Mouse (Mus musculus) forebrain, embryonic 10.5 days (tissue): ENCODE data around the gene Rpa1. TPM values are rescaled to one million over a fixed set of nuclear protein-coding genes. Genes with fewer than 3 reads are reported as not detected.

Source experiments
- DNase-seq: peaks from one replicate; pipeline ENCODE4 v3.0.0-alpha.2; 2017; ENCODE audit warnings: low spot score; ENCODE audit errors: extremely low spot score
- H3K27ac ChIP-seq: fragments of 300-500 bp; sonication (generic); 2 replicates; pipeline ENCODE4 v1.5.1; 2016; ENCODE audit warnings: mild to moderate bottlenecking
- H3K27me3 ChIP-seq: fragments of 300-500 bp; sonication (generic); 2 replicates; pipeline ENCODE4 v1.6.1; 2016; ENCODE audit warnings: mild to moderate bottlenecking; ENCODE audit not compliant: poor library complexity, severe bottlenecking
- H3K36me3 ChIP-seq: fragments of 300-500 bp; sonication (generic); replicated peaks from 2 replicates; pipeline ENCODE4 v1.6.1; 2016; ENCODE audit warnings: mild to moderate bottlenecking, moderate library complexity
- H3K4me1 ChIP-seq: fragments of 300-500 bp; sonication (generic); 2 replicates; pipeline ENCODE4 v1.6.1; 2016
- H3K4me3 ChIP-seq: fragments of 300-500 bp; sonication (generic); 2 replicates; pipeline ENCODE4 v1.5.1; 2016; ENCODE audit warnings: mild to moderate bottlenecking, moderate library complexity
- H3K9me3 ChIP-seq: fragments of 300-500 bp; sonication (generic); 2 replicates; pipeline ENCODE4 v1.6.1; 2016; ENCODE audit warnings: mild to moderate bottlenecking, moderate library complexity
- WGBS: fragments of 180-500 bp; shearing (Covaris S2); methylation state at CpG from one replicate; pipeline ENCODE4 v1.1.7; 2016; 5-methylcytosine and 5-hydroxymethylcytosine counted together
- polyA plus RNA-seq: library from polyadenylated mRNA; unstranded; fragments of >200 nt; fragmentation: Nextera tagmentation; extraction: Ambion mirVana; gene quantifications from 2 replicates; pipeline ENCODE4 v1.2.1, GENCODE M21; 2016

Rpa1 gene
- polyA plus RNA-seq, 1 experiment from 2014 or later = 194 TPM

GRCm38 (mm10) chr11:75280066-75280410 is 68.1 kb downstream of the Rpa1 start:
- H3K4me3 ChIP-seq = peak overlapping the region; percentile 41; the same call in 1 of the 2 replicates

GRCm38 (mm10) chr11:75279342-75280065 is 68.6 kb downstream of the Rpa1 start:
- Histone ChIP-seq H3K36me3 (no peaks in the 10 kb centered on the region), H3K27ac (peak overlapping the region; percentile 74), H3K4me1 (peaks cover 70% of the 10 kb centered on the region), H3K4me3 (peak overlapping the region; percentile 41), H3K27me3 (peaks cover 64% of the 10 kb centered on the region), H3K9me3 (no peaks in the 10 kb centered on the region)
- peak; percentile 77 for DNase-seq
- 2% methylated on average over 16 of the region's 16 CpGs for WGBS

More at GRCm38 (mm10) chr11:75280066-75280410, 68.1 kb downstream of the Rpa1 start:
- Histone ChIP-seq H3K4me1 (peaks cover 64% of the 10 kb centered on the region), H3K9me3 (no peaks in the 10 kb centered on the region), H3K27ac (peak overlapping the region; percentile 74), H3K36me3 (no peaks in the 10 kb centered on the region), H3K27me3 (peaks cover 66% of the 10 kb centered on the region)
- DNase-seq = no peak
- 35% methylated on average over 5 of the region's 5 CpGs for WGBS

- H3K27ac ChIP-seq = peak overlapping the region; percentile 74
- H3K4me3 ChIP-seq = peak overlapping the region; percentile 41
- H3K4me1 ChIP-seq = peaks cover 74% of the 10 kb centered on the region
- no peak for DNase-seq
- H3K9me3 ChIP-seq = no peaks in the 10 kb centered on the region
- 14% methylated on average over 4 of the region's 4 CpGs for WGBS
- H3K36me3 ChIP-seq = no peaks in the 10 kb centered on the region
- H3K27me3 ChIP-seq = peaks cover 64% of the 10 kb centered on the region
Observed at GRCm38 (mm10) chr11:75279013-75279341, 69.1 kb downstream of the Rpa1 start.

- Histone ChIP-seq H3K9me3 (no peaks in the 10 kb centered on the region), H3K27me3 (peaks cover 63% of the 10 kb centered on the region), H3K36me3 (no peaks in the 10 kb centered on the region), H3K27ac (peak overlapping the region; percentile 74), H3K4me3 (no peak overlapping the region), H3K4me1 (peaks cover 81% of the 10 kb centered on the region)
- no peak for DNase-seq
- 37% methylated on average over 7 of the region's 7 CpGs for WGBS
Observed at GRCm38 (mm10) chr11:75278115-75278514, 70.0 kb downstream of the Rpa1 start.

- peak overlapping the region; percentile 71 for H3K27ac ChIP-seq
- H3K27me3 ChIP-seq = peaks cover 51% of the 10 kb centered on the region
- H3K4me1 ChIP-seq = peaks cover 75% of the 10 kb centered on the region
- 41% methylated on average over 6 of the region's 6 CpGs for WGBS
- no peaks in the 10 kb centered on the region for H3K36me3 ChIP-seq
- no peaks in the 10 kb centered on the region for H3K9me3 ChIP-seq
- DNase-seq = no peak
- H3K4me3 ChIP-seq = no peak overlapping the region
Observed at GRCm38 (mm10) chr11:75275035-75275434, 73.1 kb downstream of the Rpa1 start.

- peaks cover 60% of the 10 kb centered on the region for H3K4me1 ChIP-seq
Observed at GRCm38 (mm10) chr11:75273466-75273865, 74.7 kb downstream of the Rpa1 start.

GRCm38 (mm10) chr11:75270985-75271434 is 77.1 kb downstream of the Rpa1 start:
- WGBS = 69% methylated on average over 7 of the region's 7 CpGs

More at GRCm38 (mm10) chr11:75273466-75273865, 74.7 kb downstream of the Rpa1 start:
- H3K27ac ChIP-seq = peak overlapping the region; percentile 71
- peak overlapping the region; percentile 16; the same call in 1 of the 2 replicates for H3K4me3 ChIP-seq
- no peaks in the 10 kb centered on the region for H3K36me3 ChIP-seq
- peaks cover 44% of the 10 kb centered on the region for H3K27me3 ChIP-seq
- H3K9me3 ChIP-seq = no peaks in the 10 kb centered on the region
- 16% methylated on average over 8 of the region's 8 CpGs for WGBS
- DNase-seq = no peak

GRCm38 (mm10) chr11:75270276-75270984 is 77.7 kb downstream of the Rpa1 start:
- H3K36me3 ChIP-seq = no peaks in the 10 kb centered on the region
- DNase-seq = no peak
- peaks cover 72% of the 10 kb centered on the region for H3K4me1 ChIP-seq
- H3K27ac ChIP-seq = no peak overlapping the region
- no peaks in the 10 kb centered on the region for H3K9me3 ChIP-seq
- H3K4me3 ChIP-seq = no peak overlapping the region
- H3K27me3 ChIP-seq = peaks cover 55% of the 10 kb centered on the region
- WGBS = 76% methylated on average over 8 of the region's 8 CpGs

More at GRCm38 (mm10) chr11:75270985-75271434, 77.1 kb downstream of the Rpa1 start:
- peaks cover 53% of the 10 kb centered on the region for H3K27me3 ChIP-seq
- peaks cover 72% of the 10 kb centered on the region for H3K4me1 ChIP-seq
- no peak overlapping the region for H3K27ac ChIP-seq
- no peaks in the 10 kb centered on the region for H3K9me3 ChIP-seq
- H3K36me3 ChIP-seq = no peaks in the 10 kb centered on the region
- no peak for DNase-seq
- H3K4me3 ChIP-seq = no peak overlapping the region

- no peaks in the 10 kb centered on the region for H3K9me3 ChIP-seq
- H3K36me3 ChIP-seq = no peaks in the 10 kb centered on the region
- peaks cover 72% of the 10 kb centered on the region for H3K4me1 ChIP-seq
- H3K4me3 ChIP-seq = no peak overlapping the region
- no peak overlapping the region for H3K27ac ChIP-seq
- DNase-seq = no peak
- 85% methylated on average over 4 of the region's 4 CpGs for WGBS
- H3K27me3 ChIP-seq = peaks cover 56% of the 10 kb centered on the region
Observed at GRCm38 (mm10) chr11:75269213-75269612, 78.9 kb downstream of the Rpa1 start.

GRCm38 (mm10) chr11:75268492-75268891 is 79.6 kb downstream of the Rpa1 start:
- 81% methylated on average over 5 of the region's 5 CpGs for WGBS
- H3K4me1 ChIP-seq = peaks cover 74% of the 10 kb centered on the region
- DNase-seq = no peak
- no peak overlapping the region for H3K27ac ChIP-seq
- no peak overlapping the region for H3K4me3 ChIP-seq
- H3K27me3 ChIP-seq = peaks cover 53% of the 10 kb centered on the region
- no peaks in the 10 kb centered on the region for H3K36me3 ChIP-seq
- H3K9me3 ChIP-seq = no peaks in the 10 kb centered on the region

GRCm38 (mm10) chr11:75267826-75268281 is 80.3 kb downstream of the Rpa1 start:
- DNase-seq = no peak
- Histone ChIP-seq H3K27me3 (peaks cover 55% of the 10 kb centered on the region), H3K27ac (no peak overlapping the region), H3K9me3 (no peaks in the 10 kb centered on the region), H3K36me3 (no peaks in the 10 kb centered on the region), H3K4me3 (no peak overlapping the region), H3K4me1 (peaks cover 74% of the 10 kb centered on the region)
- WGBS = 65% methylated on average over 9 of the region's 9 CpGs

GRCm38 (mm10) chr11:75265545-75265944 is 82.6 kb downstream of the Rpa1 start:
- Histone ChIP-seq H3K27ac (peak overlapping the region; percentile 54; the same call in 1 of the 2 replicates), H3K27me3 (peaks cover 65% of the 10 kb centered on the region), H3K4me1 (peaks cover 79% of the 10 kb centered on the region), H3K9me3 (no peaks in the 10 kb centered on the region), H3K36me3 (no peaks in the 10 kb centered on the region), H3K4me3 (no peak overlapping the region)
- no peak for DNase-seq
- WGBS = 60% methylated on average over 15 of the region's 15 CpGs

- Histone ChIP-seq H3K4me3 (no peak overlapping the region), H3K9me3 (no peaks in the 10 kb centered on the region), H3K27ac (0 out of 2 replicates have a peak overlapping the region, but pooled peaks have one; percentile 8), H3K4me1 (peaks cover 81% of the 10 kb centered on the region), H3K27me3 (peaks cover 68% of the 10 kb centered on the region), H3K36me3 (no peaks in the 10 kb centered on the region)
- 84% methylated on average over 6 of the region's 6 CpGs for WGBS
- no peak for DNase-seq
Observed at GRCm38 (mm10) chr11:75264550-75264949, 83.6 kb downstream of the Rpa1 start.
